Comparison of ENCODE assay signal across 13 mouse cellular contexts in the genomic region with DNA sequence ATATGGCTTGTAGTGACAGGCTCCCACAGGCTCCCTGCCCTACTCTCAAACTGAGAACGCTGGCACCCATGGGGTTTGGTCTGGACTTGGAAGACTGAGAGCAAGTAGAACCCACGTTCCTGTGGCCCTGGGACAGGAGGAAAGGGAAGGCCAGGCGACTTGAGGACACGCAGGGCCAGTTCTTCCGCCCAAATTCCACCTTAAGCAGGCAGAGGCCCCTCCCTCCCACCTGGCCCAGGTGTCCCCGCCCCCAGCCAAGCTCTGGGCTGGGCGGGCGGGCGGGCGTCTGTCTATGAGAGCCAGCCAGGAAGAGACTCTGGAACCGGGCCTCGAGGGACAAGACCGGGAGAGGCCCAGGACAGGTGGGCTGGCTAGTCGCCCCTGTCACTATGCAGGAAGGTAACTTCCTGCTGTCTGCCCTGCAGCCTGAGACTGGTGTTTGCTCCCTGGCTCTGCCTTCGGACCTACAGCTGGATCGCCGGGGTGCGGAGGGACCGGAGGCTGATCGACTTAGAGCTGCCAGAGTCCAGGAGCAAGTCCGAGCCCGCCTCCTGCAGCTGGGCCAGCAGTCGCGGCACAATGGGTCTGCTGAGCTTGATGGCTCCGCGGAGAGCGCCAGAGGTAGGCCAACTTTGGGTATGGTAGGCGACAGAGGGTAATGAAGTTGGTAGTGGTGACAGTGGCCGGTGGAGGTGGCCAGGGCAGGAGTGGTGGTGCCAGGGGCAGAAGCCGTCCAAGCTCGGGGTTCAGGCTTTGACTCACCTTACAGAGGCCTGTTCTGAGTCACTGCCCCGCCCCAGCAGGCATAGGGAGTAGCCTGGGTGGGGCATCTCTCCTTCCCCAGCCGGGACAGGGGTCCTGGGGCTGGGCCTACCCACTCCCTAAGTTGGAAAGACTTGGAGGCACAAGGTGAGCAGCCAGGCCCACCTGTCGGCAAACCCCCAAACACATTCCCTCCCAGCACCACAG. TPM values are rescaled to one million over a fixed set of nuclear protein-coding genes. Genes with fewer than 3 reads are reported as not detected.
A peak's percentile ranks its signal among the peaks of the same experiment; 100 is the strongest.
DNase-seq lines count a peak whose midpoint lies in the region; ATAC-seq lines count a peak whose summit lies in the region.
"Had no signal": no experiment of that assay in that cellular context is flagged by ENCODE, and none has a peak within 500 bp of the region (broad histone marks: within the 10 kb centered on the region; RNA-seq: fewer than 3 reads in every experiment).

No protein-coding gene starts in this region.

- ATAC-seq in hindbrain, embryonic 14.5 days (ENCODE audit: low FRiP score), result no peak
- ATAC-seq in liver, embryonic 12.5 days, result no peak
- no peak for ATAC-seq in forebrain, embryonic 16.5 days
- no peak for ATAC-seq in forebrain, embryonic 14.5 days

- H3K9ac ChIP-seq in hindbrain, embryonic 14.5 days, result no peak overlapping the region
- 0 out of 2 replicates have a peak overlapping the region, but pooled peaks have one; percentile 5 for H3K9ac ChIP-seq in liver, embryonic 12.5 days
- no peak overlapping the region for H3K9ac ChIP-seq in forebrain, embryonic 16.5 days (replicated peaks; ENCODE audit: low read depth, low read length)
- no peak overlapping the region for H3K9ac ChIP-seq in forebrain, embryonic 14.5 days (ENCODE audit: low read length)

- H3K4me3 ChIP-seq in hindbrain, embryonic 10.5 days, result peak overlapping the region; percentile 30; the same call in 1 of the 2 replicates
- H3K4me3 ChIP-seq in hindbrain, embryonic 14.5 days (replicated peaks; ENCODE audit: low read length), result no peak overlapping the region
- H3K4me3 ChIP-seq in liver, embryonic 12.5 days, result no peak overlapping the region
- no peak overlapping the region for H3K4me3 ChIP-seq in forebrain, embryonic 16.5 days (replicated peaks; ENCODE audit: low read length)
- no peak overlapping the region for H3K4me3 ChIP-seq in forebrain, embryonic 14.5 days (ENCODE audit: low read depth, low read length)

- peak overlapping the region; percentile 37; the same call in 1 of the 2 replicates for H3K27ac ChIP-seq in hindbrain, embryonic 10.5 days
- H3K27ac ChIP-seq in hindbrain, embryonic 14.5 days, result no peak overlapping the region
- no peak overlapping the region for H3K27ac ChIP-seq in liver, embryonic 12.5 days
- H3K27ac ChIP-seq in forebrain, embryonic 16.5 days (ENCODE audit: low read length), result no peak overlapping the region
- H3K27ac ChIP-seq in forebrain, embryonic 14.5 days (ENCODE audit: low read depth, low read length), result no peak overlapping the region

- H3K9me3 ChIP-seq in hindbrain, embryonic 10.5 days, result no peaks in the 10 kb centered on the region
- no peaks in the 10 kb centered on the region for H3K9me3 ChIP-seq in hindbrain, embryonic 14.5 days (ENCODE audit: control insufficient read depth, low read length)
- H3K9me3 ChIP-seq in liver, embryonic 12.5 days (replicated peaks), result no peaks in the 10 kb centered on the region
- H3K9me3 ChIP-seq in forebrain, embryonic 16.5 days (ENCODE audit: control insufficient read depth, low read length), result no peaks in the 10 kb centered on the region
- no peaks in the 10 kb centered on the region for H3K9me3 ChIP-seq in forebrain, embryonic 14.5 days (replicated peaks; ENCODE audit: control insufficient read depth, low read length)

- WGBS in hindbrain, embryonic 10.5 days, result 26% methylated on average over 34 of the region's 34 CpGs
- WGBS in hindbrain, embryonic 14.5 days, result 31% methylated on average over 32 of the region's 34 CpGs
- 35% methylated on average over 34 of the region's 34 CpGs for WGBS in liver, embryonic 12.5 days (ENCODE audit: insufficient replicate concordance)
- 26% methylated on average over 34 of the region's 34 CpGs for WGBS in forebrain, embryonic 16.5 days
- 28% methylated on average over 34 of the region's 34 CpGs for WGBS in forebrain, embryonic 14.5 days

- DNase-seq in hindbrain, embryonic 10.5 days (ENCODE audit: low spot score), result no peak
- no peak for DNase-seq in hindbrain, embryonic 14.5 days (ENCODE audit: low spot score)
- DNase-seq in kidney, adult 18-20 months, result peak; percentile 81
- DNase-seq in urinary bladder, postnatal 14 days (ENCODE audit: low spot score), result peak; percentile 74
- no peak for DNase-seq in right cerebral cortex, postnatal 4 days
- no peak for DNase-seq in forebrain, embryonic 14.5 days (ENCODE audit: low spot score)
- DNase-seq: adrenal gland, adult 2 months; cerebellum, postnatal 25 days; gastrocnemius, postnatal 36 days; layer of hippocampus, postnatal 36 days; midbrain, embryonic 14.5 days had no signal

- peaks cover 30% of the 10 kb centered on the region; the same call in 1 of the 2 replicates for H3K4me1 ChIP-seq in hindbrain, embryonic 10.5 days (replicated peaks)
- no peaks in the 10 kb centered on the region for H3K4me1 ChIP-seq in hindbrain, embryonic 14.5 days (replicated peaks; ENCODE audit: control insufficient read depth, insufficient read depth, low read length)
- H3K4me1 ChIP-seq in liver, embryonic 12.5 days, result 0 out of 2 replicates have a peak, but pooled peaks cover 7% of the 10 kb centered on the region
- no peaks in the 10 kb centered on the region for H3K4me1 ChIP-seq in forebrain, embryonic 16.5 days (replicated peaks; ENCODE audit: control insufficient read depth, insufficient read depth, low read length)
- no peaks in the 10 kb centered on the region for H3K4me1 ChIP-seq in forebrain, embryonic 14.5 days (ENCODE audit: control insufficient read depth, insufficient read depth, low read length)

- H3K4me2 ChIP-seq in hindbrain, embryonic 14.5 days (replicated peaks), result no peak overlapping the region
- no peak overlapping the region for H3K4me2 ChIP-seq in liver, embryonic 12.5 days
- no peak overlapping the region for H3K4me2 ChIP-seq in forebrain, embryonic 16.5 days (ENCODE audit: low read length)
- H3K4me2 ChIP-seq in forebrain, embryonic 14.5 days (ENCODE audit: low read length), result no peak overlapping the region

- peaks cover 38% of the 10 kb centered on the region for H3K27me3 ChIP-seq in hindbrain, embryonic 10.5 days (ENCODE audit: insufficient read depth, poor library complexity, severe bottlenecking)
- H3K27me3 ChIP-seq in hindbrain, embryonic 14.5 days (ENCODE audit: control insufficient read depth, insufficient read depth, low read length), result no peaks in the 10 kb centered on the region
- peaks cover 70% of the 10 kb centered on the region for H3K27me3 ChIP-seq in liver, embryonic 12.5 days (replicated peaks)
- no peaks in the 10 kb centered on the region for H3K27me3 ChIP-seq in forebrain, embryonic 16.5 days (replicated peaks; ENCODE audit: control insufficient read depth, insufficient read depth, low read length)
- no peaks in the 10 kb centered on the region for H3K27me3 ChIP-seq in forebrain, embryonic 14.5 days (replicated peaks; ENCODE audit: control insufficient read depth, insufficient read depth, low read length)

- no peaks in the 10 kb centered on the region for H3K36me3 ChIP-seq in hindbrain, embryonic 10.5 days
- no peaks in the 10 kb centered on the region for H3K36me3 ChIP-seq in hindbrain, embryonic 14.5 days (replicated peaks; ENCODE audit: control insufficient read depth, insufficient read depth)
- no peaks in the 10 kb centered on the region for H3K36me3 ChIP-seq in liver, embryonic 12.5 days
- H3K36me3 ChIP-seq in forebrain, embryonic 16.5 days (ENCODE audit: control insufficient read depth, insufficient read depth), result no peaks in the 10 kb centered on the region
- H3K36me3 ChIP-seq in forebrain, embryonic 14.5 days (ENCODE audit: control insufficient read depth, insufficient read depth, low read length), result no peaks in the 10 kb centered on the region

RNA-seq across cellular contexts. Expression of a gene that starts 1.7 kb away (rescaled TPM):
- polyA plus RNA-seq in hindbrain, embryonic 10.5 days (2016; fragmentation: Nextera tagmentation; extraction: Ambion mirVana), result 5.1 and 5.2 TPM in 2 replicates
- polyA plus RNA-seq in hindbrain, embryonic 14.5 days (2014; fragmentation: Nextera tagmentation; extraction: Ambion mirVana), result not detected in 2 replicates
- 0.71 and 1.1 TPM in 2 replicates for polyA plus RNA-seq in liver, embryonic 12.5 days (2016; fragmentation: Nextera tagmentation; extraction: Ambion mirVana)
- 0.17 TPM in 1 of 2 replicates, not detected in the other for polyA plus RNA-seq in forebrain, embryonic 16.5 days (2015; fragmentation: Nextera tagmentation; extraction: Ambion mirVana)
- not detected in 2 replicates for polyA plus RNA-seq in forebrain, embryonic 14.5 days (2014; fragmentation: Nextera tagmentation; extraction: Ambion mirVana)
- polyA plus RNA-seq: midbrain, embryonic 14.5 days had no signal

RNA-seq across cellular contexts. Expression of a gene that starts 18.9 kb away (rescaled TPM):
- polyA plus RNA-seq in hindbrain, embryonic 10.5 days (2016; fragmentation: Nextera tagmentation; extraction: Ambion mirVana), result 26.4 and 35.1 TPM in 2 replicates
- 38.4 and 41.5 TPM in 2 replicates for polyA plus RNA-seq in hindbrain, embryonic 14.5 days (2014; fragmentation: Nextera tagmentation; extraction: Ambion mirVana)
- polyA plus RNA-seq in liver, embryonic 12.5 days (2016; fragmentation: Nextera tagmentation; extraction: Ambion mirVana), result 1.9 and 2.3 TPM in 2 replicates
- polyA plus RNA-seq in forebrain, embryonic 16.5 days (2015; fragmentation: Nextera tagmentation; extraction: Ambion mirVana), result 45.4 and 53.0 TPM in 2 replicates
- polyA plus RNA-seq in forebrain, embryonic 14.5 days (2014; fragmentation: Nextera tagmentation; extraction: Ambion mirVana), result 29.1 and 29.5 TPM in 2 replicates

RNA-seq across cellular contexts. Expression of a gene that starts 20.6 kb away (rescaled TPM):
- 1.9 and 2.7 TPM in 2 replicates for polyA plus RNA-seq in hindbrain, embryonic 10.5 days (2016; fragmentation: Nextera tagmentation; extraction: Ambion mirVana)
- polyA plus RNA-seq in hindbrain, embryonic 14.5 days (2014; fragmentation: Nextera tagmentation; extraction: Ambion mirVana), result 2.5 and 3.1 TPM in 2 replicates
- 16.0 and 16.5 TPM in 2 replicates for polyA plus RNA-seq in liver, embryonic 12.5 days (2016; fragmentation: Nextera tagmentation; extraction: Ambion mirVana)
- polyA plus RNA-seq in forebrain, embryonic 16.5 days (2015; fragmentation: Nextera tagmentation; extraction: Ambion mirVana), result 2.1 TPM in 2 replicates
- polyA plus RNA-seq in forebrain, embryonic 14.5 days (2014; fragmentation: Nextera tagmentation; extraction: Ambion mirVana), result 2.4 and 2.5 TPM in 2 replicates

RNA-seq across cellular contexts. Expression of a gene that starts 37.8 kb away (rescaled TPM):
- polyA plus RNA-seq in hindbrain, embryonic 10.5 days (2016; fragmentation: Nextera tagmentation; extraction: Ambion mirVana), result 0.20 and 1.6 TPM in 2 replicates
- 0.27 and 0.32 TPM in 2 replicates for polyA plus RNA-seq in hindbrain, embryonic 14.5 days (2014; fragmentation: Nextera tagmentation; extraction: Ambion mirVana)
- polyA plus RNA-seq in liver, embryonic 12.5 days (2016; fragmentation: Nextera tagmentation; extraction: Ambion mirVana), result 0.15 and 0.19 TPM in 2 replicates
- 0.21 and 0.22 TPM in 2 replicates for polyA plus RNA-seq in forebrain, embryonic 16.5 days (2015; fragmentation: Nextera tagmentation; extraction: Ambion mirVana)
- 0.10 TPM in 1 of 2 replicates, not detected in the other for polyA plus RNA-seq in forebrain, embryonic 14.5 days (2014; fragmentation: Nextera tagmentation; extraction: Ambion mirVana)

RNA-seq across cellular contexts. Expression of a gene that starts 42.4 kb away (rescaled TPM):
- 80.1 and 80.2 TPM in 2 replicates for polyA plus RNA-seq in hindbrain, embryonic 10.5 days (2016; fragmentation: Nextera tagmentation; extraction: Ambion mirVana)
- polyA plus RNA-seq in hindbrain, embryonic 14.5 days (2014; fragmentation: Nextera tagmentation; extraction: Ambion mirVana), result 86.1 and 92.0 TPM in 2 replicates
- polyA plus RNA-seq in liver, embryonic 12.5 days (2016; fragmentation: Nextera tagmentation; extraction: Ambion mirVana), result 159 and 164 TPM in 2 replicates
- polyA plus RNA-seq in forebrain, embryonic 16.5 days (2015; fragmentation: Nextera tagmentation; extraction: Ambion mirVana), result 74.9 and 78.9 TPM in 2 replicates
- 81.2 and 82.1 TPM in 2 replicates for polyA plus RNA-seq in forebrain, embryonic 14.5 days (2014; fragmentation: Nextera tagmentation; extraction: Ambion mirVana)

Comparison
In these comparisons a context has a peak if more than half of its experiments do, and no peak if none do; other contexts are left out.
1. DNase-seq: peak in kidney, adult 18-20 months (single experiment) and urinary bladder, postnatal 14 days (single experiment); none in hindbrain, embryonic 10.5 days (single experiment), hindbrain, embryonic 14.5 days (single experiment), right cerebral cortex, postnatal 4 days (single experiment) and forebrain, embryonic 14.5 days (single experiment).